Comparison of ENCODE assay signal across 8 mouse cellular contexts in genomic region chr2:32134039-32134438, GRCm38 (mm10). TPM values are rescaled to one million over a fixed set of nuclear protein-coding genes. Genes with fewer than 3 reads are reported as not detected.
A peak's percentile ranks its signal among the peaks of the same experiment; 100 is the strongest.
DNase-seq lines count a peak whose midpoint lies in the region; ATAC-seq and TF ChIP-seq lines count a peak whose summit lies in the region.

No protein-coding gene starts in this region.

- no peak overlapping the region for H3K4me2 ChIP-seq in heart, embryonic 12.5 days
- no peak overlapping the region for H3K4me2 ChIP-seq in stomach, postnatal 0 days (replicated peaks; ENCODE audit: low read depth)

- peak; percentile 82; the same call in 1 of the 2 replicates for TF ChIP-seq CTCF in brain, embryonic 14.5 days (IDR thresholded peaks at IDR 0.05; ENCODE audit: borderline replicate concordance, extremely low read depth, insufficient read depth, insufficient read length)
- TF ChIP-seq CTCF in stomach, postnatal 0 days (IDR thresholded peaks at IDR 0.05; ENCODE audit: low read depth) = peak; percentile 94

- TF ChIP-seq EP300 in stomach, postnatal 0 days (optimal IDR thresholded peaks at IDR 0.05) = no peak

- DNase-seq in heart, adult 18-20 months = peak; percentile 83 to 95
- peak; percentile 83 for DNase-seq in brain, embryonic 14.5 days (ENCODE audit: low read depth)
- peak; percentile 70 for DNase-seq in fibroblast of lung, adult 2 months (ENCODE audit: low read depth)
- DNase-seq in left cerebral cortex, postnatal 14 days (ENCODE audit: low spot score in 2 of 2) = peak; percentile 92 to 94
- peak; percentile 45 to 71 for DNase-seq in monocyte, adult 2 months (ENCODE audit: low read depth in 1 of 2, low spot score in 2 of 2)
- DNase-seq in stomach, postnatal 0 days (ENCODE audit: low spot score) = peak; percentile 91

- no peak overlapping the region for H3K27ac ChIP-seq in heart, embryonic 12.5 days (ENCODE audit: poor library complexity, severe bottlenecking)
- no peak overlapping the region for H3K27ac ChIP-seq in stomach, postnatal 0 days (replicated peaks)

- TF ChIP-seq POLR2A in brain, embryonic 14.5 days (IDR thresholded peaks at IDR 0.05; ENCODE audit: borderline replicate concordance, extremely low read depth, insufficient read depth, insufficient read length, poor library complexity, severe bottlenecking) = no peak

- H3K4me1 ChIP-seq in heart, embryonic 12.5 days (replicated peaks) = peaks cover 48% of the 10 kb centered on the region
- no peaks in the 10 kb centered on the region for H3K4me1 ChIP-seq in stomach, postnatal 0 days (replicated peaks; ENCODE audit: control insufficient read depth, insufficient read depth)

- WGBS in heart, embryonic 12.5 days = 3% methylated on average over 2 of the region's 2 CpGs
- WGBS in stomach, postnatal 0 days = 0% methylated on average over 2 of the region's 2 CpGs

- no peak overlapping the region for H3K4me3 ChIP-seq in heart, embryonic 12.5 days
- no peak overlapping the region for H3K4me3 ChIP-seq in stomach, postnatal 0 days (ENCODE audit: low read depth, low read length)

- intact Hi-C loops in left cerebral cortex, postnatal 14 days (cut with DNase I) = loop anchor here (5.0 kb wide), 1 partner anchor 102 kb away; no protein-coding TSS in a partner anchor

- no peaks in the 10 kb centered on the region for H3K27me3 ChIP-seq in heart, embryonic 12.5 days (replicated peaks)
- H3K27me3 ChIP-seq in stomach, postnatal 0 days (ENCODE audit: control insufficient read depth, insufficient read depth, low read length) = no peaks in the 10 kb centered on the region

- no peak overlapping the region for H3K9ac ChIP-seq in heart, embryonic 12.5 days
- H3K9ac ChIP-seq in stomach, postnatal 0 days (ENCODE audit: low read length) = no peak overlapping the region

- H3K36me3 ChIP-seq in heart, embryonic 12.5 days = no peaks in the 10 kb centered on the region
- H3K36me3 ChIP-seq in stomach, postnatal 0 days (ENCODE audit: control insufficient read depth, insufficient read depth, low read length) = no peaks in the 10 kb centered on the region

- H3K9me3 ChIP-seq in heart, embryonic 12.5 days (replicated peaks) = no peaks in the 10 kb centered on the region
- H3K9me3 ChIP-seq in stomach, postnatal 0 days (ENCODE audit: control insufficient read depth, low read length) = no peaks in the 10 kb centered on the region

- ATAC-seq in heart, embryonic 12.5 days (ENCODE audit: insufficient number of reproducible peaks, low FRiP score) = no peak
- ATAC-seq in inflammation-experienced regulatory T-cells, adult 6 months = peak; percentile 60
- peak; percentile 38 for ATAC-seq in stomach, postnatal 0 days (ENCODE audit: low FRiP score, low TSS enrichment)

RNA-seq across cellular contexts. Expression of gene Prrc2b, which starts 16.8 kb away (rescaled TPM):
- total RNA-seq in heart, adult 18-20 months (2021) = 10 to 100 TPM; 83.5 to 86.2 TPM
- polyA plus RNA-seq in heart, embryonic 12.5 days (2016; fragmentation: Nextera tagmentation; extraction: Ambion mirVana) = 54.7 and 66.5 TPM in 2 replicates
- polyA plus RNA-seq in brain, embryonic 14.5 days (2012; rRNA removed) = 94.4 and 171 TPM in 2 replicates
- 10 to 100 TPM; 33.6 to 40.3 (median 35.2) TPM for polyA plus RNA-seq in inflammation-experienced regulatory T-cells, adult 6 months (2017; shearing (Covaris generic))
- 100 to 1,000 TPM; 244 to 245 TPM for total RNA-seq in left cerebral cortex, postnatal 14 days (2021)
- polyA plus RNA-seq in stomach, postnatal 0 days (2015; fragmentation: Nextera tagmentation; extraction: Ambion mirVana) = 18.7 and 21.6 TPM in 2 replicates

RNA-seq across cellular contexts. Expression of gene Plpp7, which starts 38.7 kb away (rescaled TPM):
- 10 to 100 TPM; 27.3 to 38.3 TPM for total RNA-seq in heart, adult 18-20 months (2021)
- polyA plus RNA-seq in heart, embryonic 12.5 days (2016; fragmentation: Nextera tagmentation; extraction: Ambion mirVana) = 11.4 and 13.6 TPM in 2 replicates
- 20.5 and 21.1 TPM in 2 replicates for polyA plus RNA-seq in brain, embryonic 14.5 days (2012; rRNA removed)
- not detected for polyA plus RNA-seq in inflammation-experienced regulatory T-cells, adult 6 months (2017; shearing (Covaris generic))
- 10 to 100 TPM; 24.5 to 28.5 TPM for total RNA-seq in left cerebral cortex, postnatal 14 days (2021)
- polyA plus RNA-seq in stomach, postnatal 0 days (2015; fragmentation: Nextera tagmentation; extraction: Ambion mirVana) = 2.6 and 2.8 TPM in 2 replicates

RNA-seq across cellular contexts. Expression of gene Fam78a, which starts 49.4 kb away (rescaled TPM):
- total RNA-seq in heart, adult 18-20 months (2021) = 10 to 100 TPM; 15.0 to 23.0 TPM
- 48.1 and 50.7 TPM in 2 replicates for polyA plus RNA-seq in heart, embryonic 12.5 days (2016; fragmentation: Nextera tagmentation; extraction: Ambion mirVana)
- polyA plus RNA-seq in brain, embryonic 14.5 days (2012; rRNA removed) = 0.33 and 0.86 TPM in 2 replicates
- polyA plus RNA-seq in inflammation-experienced regulatory T-cells, adult 6 months (2017; shearing (Covaris generic)) = 10 to 100 TPM; 21.3 to 26.7 (median 22.5) TPM
- 1 to 10 TPM; 3.4 to 4.2 TPM for total RNA-seq in left cerebral cortex, postnatal 14 days (2021)
- 0.46 and 0.67 TPM in 2 replicates for polyA plus RNA-seq in stomach, postnatal 0 days (2015; fragmentation: Nextera tagmentation; extraction: Ambion mirVana)

Comparison
In these comparisons a context has a peak if more than half of its experiments do, and no peak if none do; other contexts are left out.
1. RNA of gene Fam78a, which starts 49.4 kb away (polyA plus RNA-seq): 48.1 to 50.7 TPM in heart, embryonic 12.5 days and 21.3 to 26.7 TPM in inflammation-experienced regulatory T-cells, adult 6 months; 0.33 to 0.86 TPM in brain, embryonic 14.5 days and 0.46 to 0.67 TPM in stomach, postnatal 0 days; every median in the first group is over 10 times any median in the second.
2. Peak in every context shown above with its lines, with median percentiles within 50 percentile points of each other: DNase-seq.